Mouse (Mus musculus) lung, postnatal 0 days (tissue): ENCODE data around the gene Psmd4. TPM values are rescaled to one million over a fixed set of nuclear protein-coding genes. Genes with fewer than 3 reads are reported as not detected.
A peak's percentile ranks its signal among the peaks of the same experiment; 100 is the strongest.

Experiments
- ATAC-seq: fragments of 200-750 bp; cut with Nextera tagmentation; 2 replicates; pipeline ENCODE4 v1.8.0; 2017; ENCODE audit warnings: moderate library complexity
- DNase-seq: peaks from one replicate; pipeline ENCODE4 v3.0.0-alpha.2; 2016; ENCODE audit warnings: low spot score
- H3K27ac ChIP-seq: fragments of 300-500 bp; sonication (generic); 2 replicates; pipeline ENCODE4 v1.5.1; 2014; ENCODE audit warnings: antibody characterized with exemption, mild to moderate bottlenecking, low read length, mixed read lengths
- H3K27me3 ChIP-seq: fragments of 300-500 bp; sonication (generic); replicated peaks from 2 replicates; pipeline ENCODE4 v1.6.1; 2014; ENCODE audit warnings: low read length, mixed read lengths; ENCODE audit not compliant: insufficient read depth
- H3K36me3 ChIP-seq: fragments of 300-500 bp; sonication (generic); 2 replicates; pipeline ENCODE4 v1.6.1; 2014; ENCODE audit warnings: low read length, mixed read lengths; ENCODE audit not compliant: insufficient read depth
- H3K4me1 ChIP-seq: fragments of 300-500 bp; sonication (generic); 2 replicates; pipeline ENCODE4 v1.6.1; 2014; ENCODE audit warnings: antibody characterized with exemption, low read depth, low read length, mixed read lengths; ENCODE audit not compliant: insufficient read depth
- H3K4me2 ChIP-seq: fragments of 300-500 bp; sonication (generic); replicated peaks from 2 replicates; pipeline ENCODE4 v1.6.1; 2014; ENCODE audit warnings: low read depth, mild to moderate bottlenecking, low read length, moderate library complexity, mixed read lengths
- H3K4me3 ChIP-seq: fragments of 300-500 bp; sonication (generic); 2 replicates; pipeline ENCODE4 v1.5.1; 2014; ENCODE audit warnings: low read depth, low read length
- H3K9ac ChIP-seq: fragments of 300-500 bp; sonication (generic); replicated peaks from 2 replicates; pipeline ENCODE4 v1.6.1; 2014; ENCODE audit warnings: low read depth, mild to moderate bottlenecking
- H3K9me3 ChIP-seq: fragments of 300-500 bp; sonication (generic); 2 replicates; pipeline ENCODE4 v1.6.1; 2016; ENCODE audit warnings: low read length, mixed read lengths
- CTCF ChIP-seq: IDR thresholded peaks from 2 replicates; pipeline ENCODE4 v1.5.1; 2016; ENCODE audit warnings: antibody characterized with exemption, mild to moderate bottlenecking
- EP300 ChIP-seq: IDR thresholded peaks from 2 replicates; pipeline ENCODE4 v1.6.1; 2016; ENCODE audit warnings: antibody characterized with exemption, mild to moderate bottlenecking, control low read depth
- WGBS: fragments of 180-500 bp; shearing (Covaris S2); extraction: QIAGEN DNeasy Blood & Tissue Kit; methylation state at CpG from one replicate; pipeline ENCODE4 v1.1.7; 2014; 5-methylcytosine and 5-hydroxymethylcytosine counted together
- microRNA-seq: library from miRNA; unstranded; fragments of <30 nt; microRNA quantifications from one replicate; pipeline ENCODE4, GENCODE M21; 2016
- polyA plus RNA-seq: library from polyadenylated mRNA; unstranded; fragments of >200 nt; fragmentation: Nextera tagmentation; extraction: Ambion mirVana; gene quantifications from 2 replicates; pipeline ENCODE4 v1.2.1, GENCODE M21; 2015

Psmd4 gene
- polyA plus RNA-seq, 1 experiment from 2014 or later = 185 TPM

GRCm38 (mm10) chr3:95002569-95002968 lies 39.8 kb downstream of the Psmd4 start:
- no peak overlapping the region for H3K4me3 ChIP-seq
- H3K4me1 ChIP-seq = no peaks in the 10 kb centered on the region
- TF ChIP-seq CTCF (no peak), EP300 (no peak)
- H3K4me2 ChIP-seq = no peak overlapping the region
- ATAC-seq (no peak), DNase-seq (no peak)
- 91% methylated on average over 4 of the region's 4 CpGs for WGBS
- H3K36me3 ChIP-seq = peaks cover 37% of the 10 kb centered on the region; the same call in 1 of the 2 replicates
- H3K9me3 ChIP-seq = no peaks in the 10 kb centered on the region
- no peaks in the 10 kb centered on the region for H3K27me3 ChIP-seq
- no peak overlapping the region for H3K27ac ChIP-seq
- no peak overlapping the region for H3K9ac ChIP-seq

GRCm38 (mm10) chr3:94996946-94997345 lies 45.5 kb downstream of the Psmd4 start:
- Histone ChIP-seq H3K4me3 (no peak overlapping the region), H3K4me1 (no peaks in the 10 kb centered on the region), H3K27me3 (no peaks in the 10 kb centered on the region), H3K4me2 (no peak overlapping the region), H3K9ac (no peak overlapping the region), H3K27ac (no peak overlapping the region), H3K36me3 (peaks cover 51% of the 10 kb centered on the region; the same call in 1 of the 2 replicates), H3K9me3 (no peaks in the 10 kb centered on the region)
- DNase-seq = peak; percentile 91
- WGBS = 29% methylated on average over 2 of the region's 2 CpGs
- ATAC-seq = peak; percentile 56
- TF ChIP-seq CTCF = peak; percentile 95
- no peak for TF ChIP-seq EP300

- 23% methylated on average over 9 of the region's 9 CpGs for WGBS
- H3K9me3 ChIP-seq = no peaks in the 10 kb centered on the region
- peak; percentile 16; the same call in 1 of the 2 replicates for ATAC-seq
- DNase-seq = peak; percentile 33
- H3K9ac ChIP-seq = no peak overlapping the region
- TF ChIP-seq CTCF = no peak
- TF ChIP-seq EP300 = no peak
- peak overlapping the region; percentile 21; the same call in 1 of the 2 replicates for H3K27ac ChIP-seq
- peaks cover 18% of the 10 kb centered on the region for H3K36me3 ChIP-seq
- no peak overlapping the region for H3K4me3 ChIP-seq
- 0 out of 2 replicates have a peak overlapping the region, but pooled peaks have one; percentile 23 for H3K4me2 ChIP-seq
- peaks cover 9% of the 10 kb centered on the region; the same call in 1 of the 2 replicates for H3K4me1 ChIP-seq
- no peaks in the 10 kb centered on the region for H3K27me3 ChIP-seq
Measured at GRCm38 (mm10) chr3:94989159-94989761, 53.2 kb downstream of the Psmd4 start.

GRCm38 (mm10) chr3:94987578-94987977 lies 54.8 kb downstream of the Psmd4 start:
- Histone ChIP-seq H3K4me2 (no peak overlapping the region), H3K9me3 (no peaks in the 10 kb centered on the region), H3K4me3 (no peak overlapping the region), H3K9ac (peak overlapping the region; percentile 16; the same call in 1 of the 2 replicates), H3K27me3 (no peaks in the 10 kb centered on the region), H3K36me3 (peaks cover 9% of the 10 kb centered on the region; the same call in 1 of the 2 replicates), H3K4me1 (peaks cover 12% of the 10 kb centered on the region; the same call in 1 of the 2 replicates), H3K27ac (no peak overlapping the region)
- TF ChIP-seq EP300 (no peak), CTCF (no peak)
- peak; percentile 67 for ATAC-seq
- peak; percentile 61 for DNase-seq

- ATAC-seq = no peak
- no peaks in the 10 kb centered on the region for H3K9me3 ChIP-seq
- peaks cover 12% of the 10 kb centered on the region; the same call in 1 of the 2 replicates for H3K4me1 ChIP-seq
- H3K36me3 ChIP-seq = peaks cover 9% of the 10 kb centered on the region; the same call in 1 of the 2 replicates
- H3K4me2 ChIP-seq = no peak overlapping the region
- 96% methylated on average over 2 of the region's 2 CpGs for WGBS
- no peaks in the 10 kb centered on the region for H3K27me3 ChIP-seq
- H3K4me3 ChIP-seq = no peak overlapping the region
- H3K9ac ChIP-seq = no peak overlapping the region
- no peak for DNase-seq
- no peak for TF ChIP-seq EP300
- TF ChIP-seq CTCF = no peak
- no peak overlapping the region for H3K27ac ChIP-seq
Measured at GRCm38 (mm10) chr3:94985513-94985912, 56.9 kb downstream of the Psmd4 start.

GRCm38 (mm10) chr3:94984312-94984711 lies 58.1 kb downstream of the Psmd4 start:
- peaks cover 11% of the 10 kb centered on the region; the same call in 1 of the 2 replicates for H3K4me1 ChIP-seq
- 78% methylated on average over 11 of the region's 11 CpGs for WGBS
- no peak overlapping the region for H3K4me2 ChIP-seq
- no peaks in the 10 kb centered on the region for H3K27me3 ChIP-seq
- H3K27ac ChIP-seq = no peak overlapping the region
- no peak overlapping the region for H3K9ac ChIP-seq
- H3K4me3 ChIP-seq = no peak overlapping the region
- H3K36me3 ChIP-seq = peaks cover 9% of the 10 kb centered on the region; the same call in 1 of the 2 replicates
- TF ChIP-seq CTCF = no peak
- TF ChIP-seq EP300 = no peak
- DNase-seq (peak; percentile 40), ATAC-seq (peak; percentile 72)
- H3K9me3 ChIP-seq = no peaks in the 10 kb centered on the region

Small RNA genes lying within 50 kb of the gene (microRNA-seq; reads per million reads assigned to microRNA genes)
- gene Mir7013 = not detected

Other genes starting within 250 kb of the Psmd4 start
- gene Pogz, start 205.0 kb downstream of the Psmd4 start, polyA plus RNA-seq = 6.8 and 8.1 TPM in 2 replicates
- gene Psmb4, start 155.7 kb downstream of the Psmd4 start, polyA plus RNA-seq = 234 and 249 TPM in 2 replicates
- gene Selenbp1, start 109.6 kb downstream of the Psmd4 start, polyA plus RNA-seq = 1,021 and 1,046 TPM in 2 replicates
- 3.3 and 3.5 TPM in 2 replicates for gene Rfx5, start 88.5 kb downstream of the Psmd4 start, polyA plus RNA-seq
- gene Pi4kb, start 67.9 kb downstream of the Psmd4 start, polyA plus RNA-seq = 13.6 and 15.6 TPM in 2 replicates
- gene Zfp687, start 27.2 kb downstream of the Psmd4 start, polyA plus RNA-seq = 9.9 and 10.1 TPM in 2 replicates
- 18.1 and 18.6 TPM in 2 replicates for gene Pip5k1a, start 64.3 kb upstream of the Psmd4 start, polyA plus RNA-seq
- gene Vps72, start 68.4 kb upstream of the Psmd4 start, polyA plus RNA-seq = 82.9 and 84.0 TPM in 2 replicates
- gene Tmod4, start 81.9 kb upstream of the Psmd4 start, polyA plus RNA-seq = 2.0 and 2.9 TPM in 2 replicates
- gene Scnm1, start 91.4 kb upstream of the Psmd4 start, polyA plus RNA-seq = 51.8 and 54.1 TPM in 2 replicates
- gene Lysmd1, start 91.5 kb upstream of the Psmd4 start, polyA plus RNA-seq = 13.3 and 14.0 TPM in 2 replicates
- gene Tnfaip8l2, start 99.7 kb upstream of the Psmd4 start, polyA plus RNA-seq = 9.0 and 9.7 TPM in 2 replicates
- gene Sema6c, start 117.8 kb upstream of the Psmd4 start, polyA plus RNA-seq = 1.3 and 1.8 TPM in 2 replicates
- 4.3 and 4.7 TPM in 2 replicates for gene Gabpb2, start 175.3 kb upstream of the Psmd4 start, polyA plus RNA-seq
- gene Cdc42se1, start 186.1 kb upstream of the Psmd4 start, polyA plus RNA-seq = 104 and 120 TPM in 2 replicates
- gene Mllt11, start 189.6 kb upstream of the Psmd4 start, polyA plus RNA-seq = 5.9 and 6.5 TPM in 2 replicates
- 1.5 and 1.6 TPM in 2 replicates for gene Gm128, start 199.0 kb upstream of the Psmd4 start, polyA plus RNA-seq
- gene Bnipl, start 208.6 kb upstream of the Psmd4 start, polyA plus RNA-seq = 2.5 and 2.8 TPM in 2 replicates
- gene Mindy1, start 238.7 kb upstream of the Psmd4 start, polyA plus RNA-seq = 65.8 and 68.0 TPM in 2 replicates
- gene Prune1, start 239.5 kb upstream of the Psmd4 start, polyA plus RNA-seq = 11.6 and 14.5 TPM in 2 replicates